Mouse (Mus musculus) G1E (cell line): ENCODE measurements around the gene Vmn1r188.

Experiments
- CTCF ChIP-seq: IDR thresholded peaks from 2 replicates; pipeline ENCODE4 v1.5.1; 2012; ENCODE audit warnings: low read depth, low read length, inconsistent platforms, mixed read lengths
- GATA1 ChIP-seq: IDR thresholded peaks from 2 replicates; pipeline ENCODE4 v1.6.1; 2012; ENCODE audit warnings: borderline replicate concordance, low read length, inconsistent platforms, mixed read lengths
- GATA2 ChIP-seq: IDR thresholded peaks from 2 replicates; pipeline ENCODE4 v1.6.1; 2012; ENCODE audit warnings: low read depth, low read length, inconsistent platforms, borderline replicate concordance
- POLR2AphosphoS5 ChIP-seq: IDR thresholded peaks from 2 replicates; pipeline ENCODE4 v1.6.1; 2012; ENCODE audit warnings: low read depth, low read length, inconsistent platforms; ENCODE audit not compliant: insufficient replicate concordance

- TF ChIP-seq CTCF = no peak
- TF ChIP-seq POLR2AphosphoS5 = no peak
- no peak for TF ChIP-seq GATA1
- no peak for TF ChIP-seq GATA2
Observed at GRCm38 (mm10) chr13:22039364-22039763, 44.9 kb upstream of the Vmn1r188 start.
